Mouse (Mus musculus) midbrain, embryonic 13.5 days (tissue): ENCODE data around the gene Ccdc30. TPM values are rescaled to one million over a fixed set of nuclear protein-coding genes. Genes with fewer than 3 reads are reported as not detected.

Experiments
- ATAC-seq: fragments of 200-750 bp; cut with Nextera tagmentation; 2 replicates; pipeline ENCODE4 v1.8.0; 2017; ENCODE audit warnings: mild to moderate bottlenecking, moderate TSS enrichment, moderate library complexity
- H3K27ac ChIP-seq: fragments of 300-500 bp; sonication (generic); 2 replicates; pipeline ENCODE4 v1.5.1; 2015; ENCODE audit warnings: inconsistent platforms, mild to moderate bottlenecking, moderate library complexity
- H3K27me3 ChIP-seq: fragments of 300-500 bp; sonication (generic); 2 replicates; pipeline ENCODE4 v1.6.1; 2015; ENCODE audit warnings: mild to moderate bottlenecking, inconsistent platforms
- H3K36me3 ChIP-seq: fragments of 300-500 bp; sonication (generic); 2 replicates; pipeline ENCODE4 v1.6.1; 2015; ENCODE audit warnings: mild to moderate bottlenecking, inconsistent platforms
- H3K4me1 ChIP-seq: fragments of 300-500 bp; sonication (generic); replicated peaks from 2 replicates; pipeline ENCODE4 v1.6.1; 2015; ENCODE audit warnings: inconsistent platforms
- H3K4me2 ChIP-seq: fragments of 300-500 bp; sonication (generic); replicated peaks from 2 replicates; pipeline ENCODE4 v1.6.1; 2015; ENCODE audit warnings: moderate library complexity, mild to moderate bottlenecking, inconsistent platforms
- H3K4me3 ChIP-seq: fragments of 300-500 bp; sonication (generic); replicated peaks from 2 replicates; pipeline ENCODE4 v1.5.1; 2015; ENCODE audit warnings: mild to moderate bottlenecking, inconsistent platforms
- H3K9ac ChIP-seq: fragments of 300-500 bp; sonication (generic); replicated peaks from 2 replicates; pipeline ENCODE4 v1.6.1; 2015; ENCODE audit warnings: mild to moderate bottlenecking, inconsistent platforms
- H3K9me3 ChIP-seq: fragments of 300-500 bp; sonication (generic); 2 replicates; pipeline ENCODE4 v1.6.1; 2016; ENCODE audit warnings: mild to moderate bottlenecking, inconsistent platforms
- WGBS: fragments of 180-500 bp; shearing (Covaris S2); methylation state at CpG from one replicate; pipeline ENCODE4 v1.1.7; 2015; 5-methylcytosine and 5-hydroxymethylcytosine counted together
- polyA plus RNA-seq: library from polyadenylated mRNA; unstranded; fragments of >200 nt; fragmentation: Nextera tagmentation; extraction: Ambion mirVana; gene quantifications from 2 replicates; pipeline ENCODE4 v1.2.1, GENCODE M21; 2015

Gene Ccdc30
- polyA plus RNA-seq, 1 experiment from 2014 or later, result 19.2 TPM

GRCm38 (mm10) chr4:119442539-119442938 lies 27.2 kb upstream of the Ccdc30 start:
- H3K4me1 ChIP-seq, result 0 out of 2 replicates have a peak, but pooled peaks cover 4% of the 10 kb centered on the region
- H3K27me3 ChIP-seq, result no peaks in the 10 kb centered on the region
- no peak overlapping the region for H3K27ac ChIP-seq
- no peak overlapping the region for H3K4me3 ChIP-seq
- H3K4me2 ChIP-seq, result no peak overlapping the region
- no peaks in the 10 kb centered on the region for H3K36me3 ChIP-seq
- H3K9me3 ChIP-seq, result no peaks in the 10 kb centered on the region
- ATAC-seq, result no peak
- 42% methylated on average over 6 of the region's 6 CpGs for WGBS
- H3K9ac ChIP-seq, result no peak overlapping the region

DNA sequence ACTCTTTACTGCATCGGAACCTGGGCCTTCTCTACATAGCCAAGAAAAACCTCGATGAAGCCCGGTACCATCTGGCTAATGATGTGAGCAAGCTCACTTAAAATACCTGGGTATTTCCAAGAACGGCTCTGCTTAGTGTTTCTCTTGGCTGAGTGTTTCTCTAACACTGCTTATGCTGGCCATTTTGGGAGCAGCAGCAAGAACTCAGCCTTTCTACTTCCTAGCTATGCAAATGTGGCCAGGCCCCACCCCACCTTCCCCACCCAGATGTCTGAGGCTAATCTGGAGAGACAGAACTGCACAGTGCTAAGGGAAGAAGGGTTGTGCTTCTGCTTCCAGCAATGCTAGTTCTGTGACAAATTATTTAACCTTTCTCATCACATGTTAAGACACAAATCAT lies 26.5 kb upstream of the Ccdc30 start:
- no peak for ATAC-seq
- H3K9ac ChIP-seq, result no peak overlapping the region
- WGBS, result 96% methylated on average over 4 of the region's 4 CpGs
- H3K27ac ChIP-seq, result no peak overlapping the region
- H3K36me3 ChIP-seq, result no peaks in the 10 kb centered on the region
- 0 out of 2 replicates have a peak, but pooled peaks cover 4% of the 10 kb centered on the region for H3K4me1 ChIP-seq
- H3K4me3 ChIP-seq, result no peak overlapping the region
- H3K9me3 ChIP-seq, result no peaks in the 10 kb centered on the region
- H3K4me2 ChIP-seq, result no peak overlapping the region
- H3K27me3 ChIP-seq, result no peaks in the 10 kb centered on the region

DNA sequence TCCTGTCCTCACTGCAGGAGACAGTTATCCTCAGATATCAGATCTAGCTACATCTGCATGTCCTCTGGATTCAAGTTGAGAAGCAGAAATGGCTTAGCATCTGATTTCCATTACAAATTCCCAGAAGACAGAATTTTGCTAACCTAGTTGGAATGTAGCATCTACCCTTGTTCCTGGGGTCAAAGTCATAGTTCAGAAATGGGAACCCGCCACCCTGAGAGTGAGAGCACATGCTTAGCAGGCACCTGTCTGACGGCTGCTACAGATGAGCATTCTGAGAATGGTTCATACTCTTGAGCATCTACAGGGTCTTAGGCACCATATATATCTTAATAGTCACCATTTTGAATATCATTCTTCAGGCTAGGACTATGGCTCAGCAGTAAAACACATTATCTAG lies 22.6 kb upstream of the Ccdc30 start:
- 0 out of 2 replicates have a peak, but pooled peaks cover 4% of the 10 kb centered on the region for H3K4me1 ChIP-seq
- H3K9me3 ChIP-seq, result peaks cover 6% of the 10 kb centered on the region; the same call in 1 of the 2 replicates
- no peak overlapping the region for H3K4me3 ChIP-seq
- H3K9ac ChIP-seq, result no peak overlapping the region
- no peak for ATAC-seq
- 97% methylated on average over 2 of the region's 2 CpGs for WGBS
- H3K36me3 ChIP-seq, result no peaks in the 10 kb centered on the region
- no peaks in the 10 kb centered on the region for H3K27me3 ChIP-seq
- no peak overlapping the region for H3K27ac ChIP-seq
- H3K4me2 ChIP-seq, result no peak overlapping the region

- Histone ChIP-seq H3K4me3 (no peak overlapping the region), H3K9me3 (peaks cover under 1% of the 10 kb centered on the region; the same call in 1 of the 2 replicates), H3K4me2 (no peak overlapping the region), H3K9ac (no peak overlapping the region), H3K27me3 (0 out of 2 replicates have a peak, but pooled peaks cover 3% of the 10 kb centered on the region), H3K27ac (no peak overlapping the region), H3K4me1 (no peaks in the 10 kb centered on the region), H3K36me3 (no peaks in the 10 kb centered on the region)
- ATAC-seq, result peak; percentile 50; the same call in 1 of the 2 replicates
- WGBS, result 31% methylated on average over 5 of the region's 5 CpGs
Measured at GRCm38 (mm10) chr4:119430678-119431077, 15.4 kb upstream of the Ccdc30 start.

DNA sequence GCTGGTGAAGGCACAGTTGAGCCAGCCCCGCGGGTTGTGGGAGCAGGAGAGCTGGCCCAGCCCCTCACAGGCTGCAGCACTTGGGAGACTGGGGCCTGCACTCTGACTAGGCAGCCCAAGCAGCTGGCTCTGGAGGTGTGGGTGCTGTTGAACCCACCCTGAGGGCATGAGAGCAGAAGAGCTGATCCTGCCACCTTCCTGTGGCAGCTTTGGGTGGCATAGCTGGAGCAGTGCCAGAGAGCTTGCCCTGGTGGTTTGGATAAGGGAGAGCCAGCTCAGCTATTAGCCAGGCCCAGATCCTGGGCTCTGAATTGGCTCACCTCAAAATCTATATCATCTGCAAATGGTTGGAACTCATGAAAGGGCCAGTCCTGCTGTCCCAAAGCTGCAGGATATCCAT lies 12.4 kb upstream of the Ccdc30 start:
- H3K4me3 ChIP-seq, result no peak overlapping the region
- peaks cover 9% of the 10 kb centered on the region; the same call in 1 of the 2 replicates for H3K27me3 ChIP-seq
- no peak overlapping the region for H3K27ac ChIP-seq
- H3K9ac ChIP-seq, result no peak overlapping the region; the same call in 1 of the 2 replicates
- H3K4me1 ChIP-seq, result peaks cover 10% of the 10 kb centered on the region
- H3K9me3 ChIP-seq, result no peaks in the 10 kb centered on the region
- H3K36me3 ChIP-seq, result no peaks in the 10 kb centered on the region
- no peak overlapping the region for H3K4me2 ChIP-seq
- no peak for ATAC-seq
- 57% methylated on average over 2 of the region's 2 CpGs for WGBS

DNA sequence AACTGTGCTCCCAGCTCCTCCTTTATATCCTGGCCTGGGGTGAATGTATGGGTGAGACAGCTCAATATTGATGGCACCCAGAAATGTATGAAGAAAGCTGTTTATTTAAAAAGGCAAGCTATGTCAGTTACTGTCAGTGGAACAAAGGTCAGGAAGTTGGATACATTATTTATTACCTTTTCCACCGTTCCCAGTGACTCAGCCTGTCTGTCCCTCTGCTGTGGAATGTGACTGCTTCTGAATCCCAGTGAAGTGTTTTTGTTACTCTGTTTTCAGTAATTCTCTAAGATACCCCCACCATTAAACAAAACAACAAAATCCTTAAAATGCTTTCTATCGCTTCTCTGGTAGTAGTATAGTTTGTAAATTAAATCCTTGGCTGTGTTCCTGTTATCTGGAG lies 10.3 kb upstream of the Ccdc30 start:
- WGBS, result 63% methylated on average over 2 of the region's 2 CpGs
- Histone ChIP-seq H3K27me3 (peaks cover 9% of the 10 kb centered on the region; the same call in 1 of the 2 replicates), H3K27ac (no peak overlapping the region), H3K36me3 (no peaks in the 10 kb centered on the region), H3K4me2 (no peak overlapping the region), H3K9me3 (no peaks in the 10 kb centered on the region), H3K9ac (no peak overlapping the region; the same call in 1 of the 2 replicates), H3K4me1 (peaks cover 23% of the 10 kb centered on the region), H3K4me3 (no peak overlapping the region)
- ATAC-seq, result no peak

DNA sequence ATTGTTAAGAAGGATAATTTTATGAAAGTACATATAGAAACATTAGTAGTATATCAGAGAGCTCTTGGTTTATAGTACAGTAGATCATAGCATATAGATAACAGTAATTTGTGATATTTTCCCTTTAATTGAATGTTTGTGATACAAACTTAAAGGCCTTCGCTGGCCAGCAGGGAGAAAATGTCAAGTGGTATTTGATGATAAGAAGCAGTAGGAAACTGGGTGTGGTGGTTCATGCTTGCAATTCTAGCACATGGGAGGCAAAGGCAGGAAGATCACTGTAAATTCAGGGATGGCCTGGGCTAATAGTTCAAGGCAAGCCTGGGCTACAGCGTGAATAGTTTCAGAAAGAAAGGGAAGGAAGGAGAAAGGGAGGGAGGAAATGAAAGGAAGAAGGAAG lies 9.8 kb upstream of the Ccdc30 start:
- H3K9ac ChIP-seq, result no peak overlapping the region; the same call in 1 of the 2 replicates
- ATAC-seq, result no peak
- H3K27me3 ChIP-seq, result peaks cover 9% of the 10 kb centered on the region; the same call in 1 of the 2 replicates
- peaks cover 24% of the 10 kb centered on the region for H3K4me1 ChIP-seq
- H3K4me2 ChIP-seq, result no peak overlapping the region
- H3K36me3 ChIP-seq, result no peaks in the 10 kb centered on the region
- H3K9me3 ChIP-seq, result no peaks in the 10 kb centered on the region
- H3K4me3 ChIP-seq, result no peak overlapping the region
- 94% methylated on average over 2 of the region's 2 CpGs for WGBS
- H3K27ac ChIP-seq, result no peak overlapping the region

- Histone ChIP-seq H3K4me3 (peak within 1 kb of the TSS; percentile 71), H3K27me3 (peaks cover 8% of the 10 kb centered on the region; the same call in 1 of the 2 replicates), H3K4me1 (peaks cover 24% of the 10 kb centered on the region), H3K36me3 (no peaks in the 10 kb centered on the region), H3K9ac (peak within 1 kb of the TSS; percentile 86), H3K27ac (peak within 1 kb of the TSS; percentile 85), H3K4me2 (peak within 1 kb of the TSS; percentile 82), H3K9me3 (no peaks in the 10 kb centered on the region)
- under 1% methylated on average over 52 of the region's 52 CpGs for WGBS
- peak; percentile 96 for ATAC-seq
Measured at GRCm38 (mm10) chr4:119422294-119422964, 7.1 kb upstream of the Ccdc30 start, which contains the start of the genes Ppcs and Zmynd12. Ppcs (minus strand) TSS chr4:119422420. Zmynd12 (plus strand) TSS chr4:119422814.

GRCm38 (mm10) chr4:119421921-119422293 lies 6.6 kb upstream of the Ccdc30 start:
- peaks cover 24% of the 10 kb centered on the region for H3K4me1 ChIP-seq
- H3K36me3 ChIP-seq, result no peaks in the 10 kb centered on the region
- H3K4me3 ChIP-seq, result peak overlapping the region; percentile 71
- peak overlapping the region; percentile 82 for H3K4me2 ChIP-seq
- H3K9me3 ChIP-seq, result no peaks in the 10 kb centered on the region
- H3K27me3 ChIP-seq, result peaks cover 13% of the 10 kb centered on the region; the same call in 1 of the 2 replicates
- ATAC-seq, result peak; percentile 77; the same call in 1 of the 2 replicates
- H3K9ac ChIP-seq, result peak overlapping the region; percentile 86
- WGBS, result under 1% methylated on average over 31 of the region's 31 CpGs
- peak overlapping the region; percentile 85 for H3K27ac ChIP-seq

- peaks cover 24% of the 10 kb centered on the region for H3K4me1 ChIP-seq
- H3K4me3 ChIP-seq, result peak overlapping the region; percentile 71
- H3K36me3 ChIP-seq, result no peaks in the 10 kb centered on the region
- peak overlapping the region; percentile 86 for H3K9ac ChIP-seq
- ATAC-seq, result no peak
- 74% methylated on average over 3 of the region's 3 CpGs for WGBS
- H3K9me3 ChIP-seq, result no peaks in the 10 kb centered on the region
- 0 out of 2 replicates have a peak overlapping the region, but pooled peaks have one; percentile 85 for H3K27ac ChIP-seq
- peaks cover 16% of the 10 kb centered on the region; the same call in 1 of the 2 replicates for H3K27me3 ChIP-seq
- peak overlapping the region; percentile 82 for H3K4me2 ChIP-seq
Measured at GRCm38 (mm10) chr4:119421191-119421590, 5.9 kb upstream of the Ccdc30 start.

- Histone ChIP-seq H3K4me1 (peaks cover 28% of the 10 kb centered on the region), H3K27ac (no peak overlapping the region), H3K36me3 (no peaks in the 10 kb centered on the region), H3K9ac (no peak overlapping the region), H3K4me3 (no peak overlapping the region), H3K27me3 (peaks cover 9% of the 10 kb centered on the region; the same call in 1 of the 2 replicates), H3K9me3 (no peaks in the 10 kb centered on the region), H3K4me2 (no peak overlapping the region)
- WGBS, result 97% methylated on average over 3 of the region's 3 CpGs
- no peak for ATAC-seq
Measured at GRCm38 (mm10) chr4:119417894-119418293, 2.6 kb upstream of the Ccdc30 start.

GRCm38 (mm10) chr4:119417270-119417669 lies 1.9 kb upstream of the Ccdc30 start:
- ATAC-seq, result no peak
- Histone ChIP-seq H3K9me3 (no peaks in the 10 kb centered on the region), H3K27ac (no peak overlapping the region), H3K4me2 (no peak overlapping the region), H3K4me3 (no peak overlapping the region), H3K27me3 (peaks cover 9% of the 10 kb centered on the region; the same call in 1 of the 2 replicates), H3K9ac (no peak overlapping the region), H3K4me1 (peaks cover 33% of the 10 kb centered on the region), H3K36me3 (no peaks in the 10 kb centered on the region)
- WGBS, result 87% methylated on average over 3 of the region's 3 CpGs
